Mouse (Mus musculus) heart, postnatal 0 days (tissue): Measurements from ENCODE around the gene Mbtps2. TPM values are rescaled to one million over a fixed set of nuclear protein-coding genes. Genes with fewer than 3 reads are reported as not detected.

ENCODE experiments used
- ATAC-seq: fragments of 200-750 bp; cut with Nextera tagmentation; 2 replicates; pipeline ENCODE4 v1.8.0; 2017; ENCODE audit warnings: low read depth, moderate number of reproducible peaks, moderate library complexity; ENCODE audit not compliant: insufficient read depth
- DNase-seq: peaks from one replicate; pipeline ENCODE4 v3.0.0-alpha.2; 2016; ENCODE audit warnings: low spot score
- H3K27ac ChIP-seq: fragments of 300-500 bp; sonication (generic); 2 replicates; pipeline ENCODE4 v1.5.1; 2014; ENCODE audit warnings: low read depth, mild to moderate bottlenecking
- H3K27me3 ChIP-seq: fragments of 300-500 bp; sonication (generic); 2 replicates; pipeline ENCODE4 v1.6.1; 2014; ENCODE audit warnings: low read length, mixed read lengths; ENCODE audit not compliant: control insufficient read depth, insufficient read depth
- H3K36me3 ChIP-seq: fragments of 300-500 bp; sonication (generic); replicated peaks from 2 replicates; pipeline ENCODE4 v1.6.1; 2014; ENCODE audit warnings: low read length, mixed read lengths; ENCODE audit not compliant: control insufficient read depth, insufficient read depth
- H3K4me1 ChIP-seq: fragments of 300-500 bp; sonication (generic); 2 replicates; pipeline ENCODE4 v1.6.1; 2014; ENCODE audit warnings: antibody characterized with exemption; ENCODE audit not compliant: control insufficient read depth, insufficient read depth
- H3K4me2 ChIP-seq: fragments of 300-500 bp; sonication (generic); 2 replicates; pipeline ENCODE4 v1.6.1; 2014; ENCODE audit warnings: low read depth, mild to moderate bottlenecking, low read length, moderate library complexity
- H3K4me3 ChIP-seq: fragments of 300-500 bp; sonication (generic); 2 replicates; pipeline ENCODE4 v1.5.1; 2014; ENCODE audit warnings: low read depth, low read length
- H3K9ac ChIP-seq: fragments of 300-500 bp; sonication (generic); replicated peaks from 2 replicates; pipeline ENCODE4 v1.6.1; 2014; ENCODE audit warnings: low read depth, low read length, mixed read lengths
- H3K9me3 ChIP-seq: fragments of 300-500 bp; sonication (generic); replicated peaks from 2 replicates; pipeline ENCODE4 v1.6.1; 2016; ENCODE audit warnings: low read length; ENCODE audit not compliant: control insufficient read depth
- CTCF ChIP-seq: IDR thresholded peaks from 2 replicates; pipeline ENCODE4 v1.5.1; 2016; ENCODE audit warnings: antibody characterized with exemption, control low read depth, low read depth
- EP300 ChIP-seq: IDR thresholded peaks from 2 replicates; pipeline ENCODE4 v1.6.1; 2016; ENCODE audit warnings: antibody characterized with exemption, low read depth
- WGBS: fragments of 180-500 bp; shearing (Covaris S2); extraction: QIAGEN DNeasy Blood & Tissue Kit; methylation state at CpG from one replicate; pipeline ENCODE4 v1.1.7; 2014; 5-methylcytosine and 5-hydroxymethylcytosine counted together
- polyA plus RNA-seq: library from polyadenylated mRNA; unstranded; fragments of >200 nt; fragmentation: Nextera tagmentation; extraction: Ambion mirVana; gene quantifications from 2 replicates; pipeline ENCODE4 v1.2.1, GENCODE M21; 2015
- total RNA-seq: library from RNA; depleted of rRNA; stranded (reverse); fragments of >200 nt; gene quantifications from 2 replicates; pipeline ENCODE4 v1.2.3, GENCODE M21; 2014; ENCODE audit warnings: low replicate concordance

The Mbtps2 gene
- total and polyA plus RNA-seq, 2 experiments from 2014 or later, result 3.9 to 8.5 TPM

- Histone ChIP-seq H3K4me1 (no peaks in the 10 kb centered on the region), H3K9me3 (no peaks in the 10 kb centered on the region), H3K36me3 (no peaks in the 10 kb centered on the region), H3K9ac (no peak overlapping the region), H3K27me3 (no peaks in the 10 kb centered on the region), H3K4me3 (no peak overlapping the region), H3K4me2 (no peak overlapping the region), H3K27ac (no peak overlapping the region)
- DNase-seq, result no peak
- TF ChIP-seq EP300, result no peak
- TF ChIP-seq CTCF, result no peak
- 42% methylated on average over 2 of the region's 2 CpGs for whole genome bisulfite sequencing
- ATAC-seq, result no peak
Observed at GRCm38 (mm10) chrX:157574683-157575082, 23.8 kb downstream of the Mbtps2 start.

- 76% methylated on average over 26 of the region's 26 CpGs for WGBS
- no peaks in the 10 kb centered on the region for H3K9me3 ChIP-seq
- DNase-seq (no peak), ATAC-seq (no peak)
- no peak within 1 kb of the TSS for H3K4me3 ChIP-seq
- no peaks in the 10 kb centered on the region; the same call in 1 of the 2 replicates for H3K36me3 ChIP-seq
- H3K27me3 ChIP-seq, result no peaks in the 10 kb centered on the region
- H3K4me2 ChIP-seq, result no peak within 1 kb of the TSS
- no peaks in the 10 kb centered on the region for H3K4me1 ChIP-seq
- no peak within 1 kb of the TSS for H3K27ac ChIP-seq
- TF ChIP-seq CTCF (no peak), EP300 (no peak)
- H3K9ac ChIP-seq, result no peak within 1 kb of the TSS
Observed at GRCm38 (mm10) chrX:157568840-157569239, 29.7 kb downstream of the Mbtps2 start, which contains the start of gene Yy2. Gene Yy2, minus strand, starts transcription at chrX:157568985.

GRCm38 (mm10) chrX:157563794-157564193 lies 34.7 kb downstream of the Mbtps2 start:
- H3K4me3 ChIP-seq, result no peak overlapping the region
- no peak for TF ChIP-seq CTCF
- no peak for TF ChIP-seq EP300
- no peak for DNase-seq
- H3K4me1 ChIP-seq, result no peaks in the 10 kb centered on the region
- H3K9me3 ChIP-seq, result no peaks in the 10 kb centered on the region
- WGBS, result 77% methylated on average over 10 of the region's 10 CpGs
- no peak overlapping the region for H3K4me2 ChIP-seq
- no peak overlapping the region for H3K9ac ChIP-seq
- ATAC-seq, result no peak
- no peaks in the 10 kb centered on the region; the same call in 1 of the 2 replicates for H3K36me3 ChIP-seq
- H3K27me3 ChIP-seq, result no peaks in the 10 kb centered on the region
- no peak overlapping the region for H3K27ac ChIP-seq

- Histone ChIP-seq H3K36me3 (no peaks in the 10 kb centered on the region), H3K27ac (no peak overlapping the region), H3K4me3 (no peak overlapping the region), H3K4me2 (no peak overlapping the region), H3K9ac (no peak overlapping the region), H3K9me3 (no peaks in the 10 kb centered on the region), H3K4me1 (no peaks in the 10 kb centered on the region), H3K27me3 (no peaks in the 10 kb centered on the region)
- 38% methylated on average over 3 of the region's 3 CpGs for WGBS
- TF ChIP-seq CTCF (no peak), EP300 (no peak)
- ATAC-seq (peak; percentile 49), DNase-seq (peak; percentile 17)
Observed at GRCm38 (mm10) chrX:157547082-157547481, 51.4 kb downstream of the Mbtps2 start.

GRCm38 (mm10) chrX:157506400-157506799 lies 92.1 kb downstream of the Mbtps2 start:
- H3K4me1 ChIP-seq, result no peaks in the 10 kb centered on the region
- no peak overlapping the region for H3K4me2 ChIP-seq
- TF ChIP-seq CTCF, result no peak
- no peak for TF ChIP-seq EP300
- no peaks in the 10 kb centered on the region for H3K36me3 ChIP-seq
- WGBS, result 47% methylated on average over 5 of the region's 5 CpGs
- no peaks in the 10 kb centered on the region for H3K9me3 ChIP-seq
- H3K27me3 ChIP-seq, result no peaks in the 10 kb centered on the region
- H3K9ac ChIP-seq, result no peak overlapping the region
- H3K27ac ChIP-seq, result no peak overlapping the region
- no peak overlapping the region for H3K4me3 ChIP-seq
- no peak for DNase-seq
- ATAC-seq, result no peak

GRCm38 (mm10) chrX:157504506-157504905 lies 94.0 kb downstream of the Mbtps2 start:
- 38% methylated on average over 1 of the region's 1 CpGs for WGBS
- no peaks in the 10 kb centered on the region for H3K4me1 ChIP-seq
- H3K27me3 ChIP-seq, result no peaks in the 10 kb centered on the region
- H3K36me3 ChIP-seq, result no peaks in the 10 kb centered on the region
- no peak overlapping the region for H3K4me3 ChIP-seq
- ATAC-seq (no peak), DNase-seq (no peak)
- no peak for TF ChIP-seq EP300
- H3K9ac ChIP-seq, result no peak overlapping the region
- H3K27ac ChIP-seq, result peak overlapping the region; percentile 20; the same call in 1 of the 2 replicates
- H3K4me2 ChIP-seq, result no peak overlapping the region
- H3K9me3 ChIP-seq, result no peaks in the 10 kb centered on the region
